Mouse (Mus musculus): ENCODE measurements around the gene Ppp3ca. TPM values are rescaled to one million over a fixed set of nuclear protein-coding genes. Genes with fewer than 3 reads are reported as not detected.
"Not testable (repeated sequence)": the region's sequence is repeated elsewhere in the genome, so short reads cannot be mapped to it uniquely, and the experiment has no call there.

Ppp3ca gene
- total RNA-seq, 2 experiments from 2014 or later: 11.8 to 16.3 TPM

DNA sequence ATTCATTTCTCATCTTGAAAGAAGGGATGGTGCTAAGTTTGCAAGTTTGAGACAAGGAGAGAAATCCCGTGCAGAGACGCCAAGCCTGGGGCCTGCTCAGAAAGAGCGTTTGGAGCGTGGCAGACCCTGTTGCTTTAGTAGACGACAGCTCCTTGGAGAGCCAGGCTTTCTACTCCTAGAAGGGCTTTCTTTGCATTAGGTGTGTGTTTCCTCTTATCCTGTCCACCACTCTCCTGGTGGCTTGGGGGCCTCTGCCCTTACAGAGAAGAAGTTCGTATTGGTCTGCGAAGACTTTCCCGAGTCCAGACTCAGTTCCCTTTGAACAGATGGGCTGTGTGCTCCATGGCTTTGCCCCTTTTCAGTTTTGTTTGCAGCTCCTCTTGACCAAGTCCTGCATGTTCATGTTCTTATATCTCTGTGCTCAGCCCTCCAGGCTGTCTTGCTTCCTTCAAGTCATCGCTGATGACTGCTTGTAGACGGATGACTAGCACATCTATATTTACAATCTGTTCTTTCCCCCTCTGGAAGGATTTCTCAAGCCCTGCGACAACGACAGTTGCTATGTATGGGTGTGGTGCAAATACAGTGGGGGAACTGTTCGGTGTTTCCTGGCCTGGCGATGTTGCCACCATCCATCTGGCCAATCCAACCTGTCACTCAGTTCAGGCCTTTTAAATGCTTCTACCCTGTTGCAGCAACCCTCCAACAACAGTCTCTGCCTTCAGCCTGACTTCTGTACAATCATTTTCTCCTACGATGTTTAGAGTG lies 14.5 kb downstream of the Ppp3ca start:
- ATAC-seq (replicated peaks; ENCODE audit: low FRiP score, poor library complexity, severe bottlenecking): no peak

DNA sequence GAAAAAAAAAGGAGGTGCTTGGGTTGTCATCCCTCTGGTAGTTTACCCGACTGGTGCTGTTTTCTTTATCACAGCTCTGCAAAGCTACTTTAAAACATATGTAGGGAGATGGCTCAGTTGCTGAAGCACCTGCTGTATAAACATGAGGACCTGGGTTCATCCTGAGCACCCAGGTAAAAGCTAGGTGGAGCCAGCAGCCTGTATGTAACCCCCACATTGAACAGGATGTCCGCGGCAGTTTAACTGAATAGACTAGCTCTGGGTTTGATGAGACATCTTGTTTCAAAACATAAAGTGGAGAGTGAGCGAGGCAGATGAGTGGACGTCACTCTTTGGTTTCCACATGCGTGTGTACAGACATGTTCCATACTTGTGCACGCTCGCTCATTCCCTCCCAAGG lies 16.5 kb downstream of the Ppp3ca start:
- ATAC-seq (replicated peaks; ENCODE audit: low FRiP score, poor library complexity, severe bottlenecking): no peak

DNA sequence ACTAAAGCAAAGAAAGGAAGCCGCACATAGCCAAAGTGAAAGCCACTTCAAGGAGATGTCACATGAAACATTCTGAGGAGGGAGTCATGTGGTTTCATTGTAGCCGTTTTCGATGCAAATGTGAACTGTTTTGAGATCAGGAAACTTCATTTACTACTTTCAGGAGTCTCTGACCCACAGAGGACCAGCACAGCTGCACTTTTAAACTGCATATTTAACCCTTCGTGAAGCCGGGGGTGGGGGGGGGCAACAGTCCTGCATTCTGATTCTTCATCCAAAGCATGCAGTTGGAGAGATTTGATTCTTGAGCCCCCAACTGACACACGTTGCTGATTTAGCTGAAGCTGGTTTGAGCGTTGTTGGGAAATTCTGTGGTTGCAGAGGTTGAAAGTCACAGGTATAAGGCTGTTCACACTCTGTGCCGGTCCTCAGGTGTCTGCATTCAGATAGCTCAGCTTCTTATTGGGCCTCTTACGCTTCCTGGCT lies 18.2 kb downstream of the Ppp3ca start:
- no peak for ATAC-seq (replicated peaks; ENCODE audit: low FRiP score, poor library complexity, severe bottlenecking)

DNA sequence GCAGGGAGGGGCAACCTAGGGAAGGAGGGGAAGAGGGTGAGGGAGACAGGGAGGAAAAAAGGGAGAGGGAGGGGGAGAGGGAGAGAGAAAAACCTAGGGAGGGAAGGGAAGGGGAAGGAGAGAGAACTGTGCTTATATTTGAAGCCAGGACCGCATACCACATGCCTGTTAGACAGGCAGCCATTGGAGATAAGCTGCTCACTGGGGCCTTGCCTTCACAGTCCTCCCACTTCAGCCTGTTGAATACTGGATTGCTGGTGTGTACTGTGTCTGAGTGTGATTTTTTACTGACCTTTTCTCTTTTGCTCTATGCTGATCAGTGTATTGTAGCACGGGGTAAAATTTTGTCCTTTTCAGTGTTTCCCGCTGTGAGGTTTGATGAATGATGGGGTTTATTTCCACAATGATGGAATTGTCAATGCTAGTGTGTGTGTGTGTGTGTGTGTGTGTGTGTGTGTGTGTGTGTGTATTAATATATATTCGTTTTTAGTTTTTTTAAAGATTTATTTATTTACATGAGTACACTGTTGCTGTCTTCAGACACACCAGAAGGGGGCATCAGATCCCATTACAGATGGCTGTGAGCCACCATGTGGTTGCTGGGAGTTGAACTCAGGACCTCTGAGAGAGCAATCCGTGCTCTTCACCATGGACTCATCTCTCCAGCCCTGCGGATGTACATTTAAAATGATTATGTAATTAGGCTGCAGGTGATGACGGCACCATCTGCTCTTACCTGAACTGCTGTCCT lies 20.0 kb downstream of the Ppp3ca start:
- no peak for ATAC-seq (replicated peaks; ENCODE audit: low FRiP score, poor library complexity, severe bottlenecking)

DNA sequence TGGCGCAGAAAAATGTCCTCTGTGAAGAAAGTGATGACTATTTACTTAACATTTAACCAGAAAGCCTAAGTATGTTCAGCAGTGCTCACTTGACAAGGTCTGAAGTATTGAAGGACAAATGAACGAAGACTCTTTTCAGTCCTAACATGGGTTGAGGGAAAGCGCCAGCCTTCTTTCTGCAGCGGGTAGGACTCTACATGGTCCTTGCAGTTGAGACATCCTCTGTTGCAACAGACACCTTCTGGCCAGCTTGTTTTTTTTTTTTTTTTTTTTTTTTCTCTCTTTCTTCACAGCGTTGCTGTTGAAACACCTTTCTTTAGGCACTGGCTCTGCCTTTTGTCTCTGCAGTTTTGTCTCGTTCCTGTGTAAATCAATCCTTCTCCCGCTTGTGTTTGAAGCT lies 22.1 kb downstream of the Ppp3ca start:
- ATAC-seq (replicated peaks; ENCODE audit: low FRiP score, poor library complexity, severe bottlenecking): no peak

DNA sequence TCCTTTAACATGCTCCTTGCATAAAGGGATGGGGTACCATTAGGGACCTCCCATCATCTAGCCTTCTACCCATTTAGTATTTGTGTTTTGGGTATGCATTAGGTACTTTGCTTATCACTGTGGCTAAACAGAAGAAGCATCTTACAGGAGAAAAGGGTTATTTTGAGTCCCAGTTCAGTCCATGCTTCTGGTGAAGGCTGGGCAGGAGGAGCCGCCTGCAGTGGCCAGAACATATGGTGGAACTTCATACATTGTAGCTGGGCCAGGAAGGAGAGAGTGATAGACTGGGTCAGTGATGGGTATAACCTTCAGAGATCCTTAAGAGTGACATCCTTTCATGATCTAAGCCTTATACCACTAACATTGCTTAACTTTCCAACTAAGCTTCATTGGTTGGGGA lies 23.6 kb downstream of the Ppp3ca start:
- ATAC-seq (replicated peaks; ENCODE audit: low FRiP score, poor library complexity, severe bottlenecking): no peak

DNA sequence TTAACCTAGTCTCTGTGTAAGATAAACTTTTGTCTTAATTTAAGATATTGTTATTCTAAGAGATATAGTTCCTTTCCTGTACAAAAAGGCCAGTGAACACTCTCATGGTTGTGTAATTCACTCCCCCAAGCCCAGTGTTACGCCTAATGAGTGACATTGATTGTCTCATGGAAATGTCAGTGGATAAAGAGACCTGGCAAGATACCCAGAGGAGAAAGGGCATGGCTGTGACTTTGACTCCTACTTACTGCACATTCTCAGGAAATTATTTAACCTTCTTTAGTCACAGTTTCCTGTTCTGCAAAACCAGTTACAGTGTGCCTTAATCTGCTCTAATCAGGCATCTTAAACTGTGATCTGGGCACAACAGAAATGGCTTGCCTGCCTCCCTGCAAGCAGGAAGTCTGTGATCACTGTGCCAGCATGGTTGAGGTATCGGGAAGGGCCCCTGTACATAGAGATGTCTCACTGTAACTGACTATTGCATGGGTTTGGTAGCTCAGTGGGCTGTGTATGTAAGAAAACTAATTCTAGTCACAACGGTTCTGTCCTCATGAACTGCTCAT lies 27.8 kb downstream of the Ppp3ca start:
- ATAC-seq (replicated peaks; ENCODE audit: low FRiP score, poor library complexity, severe bottlenecking): no peak

DNA sequence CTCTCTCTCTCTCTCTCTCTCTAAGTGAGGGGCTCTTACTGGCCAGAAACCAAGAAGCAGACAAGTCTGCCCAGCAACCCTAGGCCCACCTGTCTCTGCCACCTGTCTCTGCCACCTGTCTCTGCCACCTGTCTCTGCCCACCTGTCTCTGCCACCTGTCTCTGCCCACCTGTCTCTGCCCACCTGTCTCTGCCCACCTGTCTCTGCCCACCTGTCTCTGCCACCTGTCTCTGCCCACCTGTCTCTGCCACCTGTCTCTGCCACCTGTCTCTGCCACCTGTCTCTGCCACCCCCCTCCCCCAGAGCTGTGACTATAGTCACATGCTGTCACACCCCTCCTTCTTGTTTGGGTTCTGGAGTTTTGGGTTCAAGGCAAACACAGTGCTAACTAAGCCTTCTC lies 29.8 kb downstream of the Ppp3ca start:
- ATAC-seq (replicated peaks; ENCODE audit: low FRiP score, poor library complexity, severe bottlenecking): not testable (repeated sequence)

DNA sequence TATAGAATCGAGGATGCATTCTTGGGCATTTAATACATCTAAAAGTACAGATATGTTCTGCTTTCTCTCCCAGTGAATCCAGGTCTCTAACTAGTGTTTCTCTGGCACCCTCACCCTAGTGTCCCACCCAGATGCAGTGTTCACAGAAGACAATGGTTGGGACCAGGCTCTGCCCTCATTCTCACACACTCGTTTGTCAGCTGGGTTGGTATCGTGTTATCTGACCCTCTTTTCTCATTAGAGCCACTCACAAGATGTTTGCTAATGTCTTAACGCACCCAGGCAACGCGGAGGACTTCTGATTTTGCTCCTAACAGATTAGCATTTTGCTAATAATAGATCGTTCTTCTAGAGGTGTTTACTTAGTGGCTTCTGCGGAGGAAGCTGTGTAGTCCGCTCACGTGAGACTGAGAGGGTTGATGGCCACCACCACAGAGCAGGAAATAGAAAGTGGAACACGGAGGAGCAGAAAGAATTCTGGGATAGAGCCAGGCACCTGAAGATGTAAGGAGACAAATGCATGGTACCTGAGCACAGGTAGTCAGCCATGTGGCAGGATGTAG lies 30.6 kb downstream of the Ppp3ca start:
- no peak for ATAC-seq (replicated peaks; ENCODE audit: low FRiP score, poor library complexity, severe bottlenecking)

DNA sequence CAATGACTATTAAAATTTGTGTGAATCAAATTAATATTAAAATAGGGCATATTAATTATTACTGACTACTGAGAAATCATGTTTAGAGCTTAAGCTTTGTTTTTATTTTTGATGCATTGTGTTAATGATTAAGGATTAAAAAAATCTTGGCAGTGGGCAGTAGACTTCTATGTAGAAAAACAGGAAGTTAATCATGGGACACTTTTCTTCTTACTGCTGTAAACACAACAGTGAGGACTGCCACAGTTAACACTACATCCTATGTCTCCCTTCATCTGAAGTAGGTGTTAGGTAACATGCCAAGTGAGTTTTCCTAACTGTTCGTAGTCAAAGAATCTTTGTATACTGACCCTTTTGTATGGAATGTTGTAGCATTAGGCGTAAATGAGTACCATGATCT lies 32.9 kb downstream of the Ppp3ca start:
- ATAC-seq (replicated peaks; ENCODE audit: low FRiP score, poor library complexity, severe bottlenecking): no peak

DNA sequence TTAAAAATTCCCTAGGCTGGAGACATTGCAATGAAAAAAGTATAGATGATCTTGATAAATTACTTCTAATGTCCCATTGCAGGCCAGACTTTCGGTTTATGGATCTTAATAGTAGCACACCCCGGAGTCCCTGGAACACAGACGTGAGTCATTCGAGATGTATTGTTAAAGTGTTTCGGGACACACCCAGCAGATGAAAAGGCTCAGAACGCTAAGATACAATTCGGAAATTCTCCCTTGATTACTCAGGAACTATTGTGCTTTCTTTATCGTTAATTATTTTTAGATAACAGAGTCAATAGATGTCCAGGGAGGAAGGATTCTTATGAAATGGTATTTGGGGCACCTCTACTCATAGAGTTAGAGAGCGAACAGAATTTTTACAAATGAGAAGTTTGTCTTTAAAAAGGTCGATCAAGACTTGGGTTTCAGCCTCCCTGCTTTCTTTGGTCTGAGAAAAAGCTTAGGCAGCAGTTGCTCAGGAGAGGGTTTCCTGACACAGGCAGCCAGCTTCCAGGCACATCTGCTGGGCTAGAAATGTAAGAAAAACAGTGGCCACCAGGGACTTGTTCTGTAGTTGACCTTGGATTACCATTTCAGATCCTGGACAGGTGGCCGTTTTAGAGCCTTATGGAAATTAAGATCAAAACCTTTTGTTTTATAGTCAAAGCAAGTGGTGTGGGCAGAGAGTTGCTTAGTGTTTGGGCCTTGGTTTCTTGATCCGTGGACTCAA lies 34.8 kb downstream of the Ppp3ca start:
- no peak for ATAC-seq (replicated peaks; ENCODE audit: low FRiP score, poor library complexity, severe bottlenecking)

DNA sequence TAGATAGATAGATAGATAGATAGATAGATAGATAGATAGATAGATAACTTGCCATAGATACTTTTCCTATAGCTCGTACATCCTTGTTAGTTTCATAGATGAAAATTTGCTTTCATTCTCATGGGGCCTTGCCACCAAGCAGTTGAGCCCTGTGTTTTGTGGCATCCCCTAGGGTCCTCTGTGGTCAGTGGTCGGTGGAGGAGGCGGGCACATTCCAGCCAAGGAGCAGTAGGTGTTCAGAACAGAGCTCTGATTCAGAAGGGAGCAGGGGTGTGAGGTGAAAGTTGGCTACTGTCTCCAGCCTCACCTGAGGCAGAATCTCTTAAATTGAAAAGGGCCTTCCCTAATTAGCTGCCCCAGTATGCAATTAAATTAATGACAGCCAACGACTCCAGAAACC lies 36.1 kb downstream of the Ppp3ca start:
- ATAC-seq (replicated peaks; ENCODE audit: low FRiP score, poor library complexity, severe bottlenecking): no peak

DNA sequence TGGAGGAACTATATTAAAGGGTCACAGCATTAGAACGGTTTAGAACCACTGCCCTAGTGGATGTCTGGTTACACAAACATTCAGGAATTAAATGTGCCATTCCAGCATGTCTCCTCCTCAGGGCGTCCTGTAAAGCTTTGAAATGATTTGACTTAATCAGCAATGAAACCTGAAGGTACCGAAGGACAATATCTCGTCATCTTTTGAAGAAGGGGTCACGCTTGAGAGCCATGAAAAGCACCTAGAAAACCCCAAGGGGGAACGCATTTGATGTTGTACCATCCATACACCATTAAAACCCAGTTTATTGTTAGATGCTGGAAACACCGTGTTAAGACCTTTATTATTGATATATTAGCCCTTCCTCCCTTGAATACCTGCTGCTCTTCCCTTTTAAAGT lies 36.8 kb downstream of the Ppp3ca start:
- no peak for ATAC-seq (replicated peaks; ENCODE audit: low FRiP score, poor library complexity, severe bottlenecking)

DNA sequence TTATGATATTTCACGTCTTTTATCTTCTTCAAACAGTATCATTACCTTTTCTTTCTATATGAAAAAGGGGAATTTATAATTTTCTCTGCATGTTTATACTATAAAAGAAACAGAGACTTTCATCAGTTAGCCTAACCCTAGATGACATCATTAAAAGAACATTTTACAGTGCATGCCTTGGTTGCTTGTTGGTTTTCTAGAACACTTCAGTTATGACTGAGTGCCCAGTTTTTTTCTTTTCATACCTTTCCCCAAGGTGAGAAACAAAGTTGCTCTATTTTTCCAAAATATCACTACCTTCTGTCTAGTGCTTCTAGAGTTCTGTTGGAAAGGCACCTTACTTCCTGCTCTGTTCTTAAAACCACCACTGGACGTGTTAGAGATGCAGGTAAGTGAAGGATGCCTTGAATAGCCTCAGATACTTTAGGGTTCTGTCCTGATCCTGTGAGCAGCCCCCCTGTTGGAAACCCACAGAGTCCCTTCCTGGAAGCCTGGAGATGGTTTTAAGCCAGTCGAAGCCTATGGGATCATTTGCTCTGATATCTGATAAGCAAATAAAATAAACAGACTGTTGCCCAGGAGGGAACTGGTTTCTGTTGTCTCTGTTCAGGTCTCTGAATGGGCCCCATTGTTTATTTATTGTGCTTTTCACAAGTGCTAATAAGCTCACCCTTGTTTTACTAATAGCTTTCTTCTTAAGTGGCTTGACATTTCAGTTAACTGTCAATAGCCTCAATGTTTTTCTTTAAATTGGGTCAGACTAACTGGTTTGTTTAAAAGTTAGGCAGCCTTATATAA lies 37.5 kb downstream of the Ppp3ca start:
- no peak for ATAC-seq (replicated peaks; ENCODE audit: low FRiP score, poor library complexity, severe bottlenecking)

DNA sequence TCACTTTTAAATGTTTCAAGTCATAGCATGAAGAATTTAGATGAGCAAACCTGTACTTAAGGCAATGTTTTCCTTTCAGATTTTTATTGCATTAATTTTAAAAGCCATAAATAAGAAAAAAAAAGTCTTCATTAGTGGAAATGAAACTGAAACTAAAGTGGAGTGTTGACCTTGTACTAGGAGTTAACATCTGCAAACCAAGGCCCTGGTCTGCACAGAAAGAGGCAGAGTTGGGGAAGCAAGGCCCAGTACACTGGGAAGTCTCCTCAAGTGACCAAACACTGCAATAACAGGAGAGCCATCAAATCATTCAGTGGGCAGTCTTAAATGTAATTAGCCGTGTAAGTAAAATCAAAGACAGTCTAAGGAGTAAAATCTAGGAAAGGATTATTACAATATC lies 38.3 kb downstream of the Ppp3ca start:
- no peak for ATAC-seq (replicated peaks; ENCODE audit: low FRiP score, poor library complexity, severe bottlenecking)

DNA sequence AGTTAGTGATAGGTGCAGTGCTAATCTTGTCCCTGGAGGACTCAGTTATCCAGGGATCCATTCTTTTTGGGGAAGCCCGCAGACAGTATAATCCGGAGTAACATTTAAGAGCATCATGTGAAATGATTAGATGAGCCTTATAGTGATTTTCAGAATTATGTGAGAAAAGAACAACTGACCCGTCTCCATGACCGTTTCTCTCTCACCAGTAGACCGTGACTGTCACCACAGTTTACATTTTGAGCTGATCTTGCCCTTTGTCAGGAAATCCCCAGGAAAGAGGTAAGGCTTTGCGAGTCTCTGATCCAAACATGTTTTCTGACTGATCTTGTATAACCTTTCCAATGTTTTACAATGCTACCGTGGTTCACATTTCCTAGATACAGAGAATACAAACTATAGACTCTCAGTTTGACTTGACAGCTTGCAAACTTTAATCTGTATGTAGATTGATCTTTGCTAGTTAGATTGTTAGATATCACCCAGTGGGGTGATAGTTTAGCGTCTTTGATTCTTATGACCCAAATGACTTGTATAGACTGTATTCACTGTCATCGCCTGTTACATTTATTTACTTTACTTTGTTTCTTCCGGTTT lies 40.5 kb downstream of the Ppp3ca start:
- no peak for ATAC-seq (replicated peaks; ENCODE audit: low FRiP score, poor library complexity, severe bottlenecking)

DNA sequence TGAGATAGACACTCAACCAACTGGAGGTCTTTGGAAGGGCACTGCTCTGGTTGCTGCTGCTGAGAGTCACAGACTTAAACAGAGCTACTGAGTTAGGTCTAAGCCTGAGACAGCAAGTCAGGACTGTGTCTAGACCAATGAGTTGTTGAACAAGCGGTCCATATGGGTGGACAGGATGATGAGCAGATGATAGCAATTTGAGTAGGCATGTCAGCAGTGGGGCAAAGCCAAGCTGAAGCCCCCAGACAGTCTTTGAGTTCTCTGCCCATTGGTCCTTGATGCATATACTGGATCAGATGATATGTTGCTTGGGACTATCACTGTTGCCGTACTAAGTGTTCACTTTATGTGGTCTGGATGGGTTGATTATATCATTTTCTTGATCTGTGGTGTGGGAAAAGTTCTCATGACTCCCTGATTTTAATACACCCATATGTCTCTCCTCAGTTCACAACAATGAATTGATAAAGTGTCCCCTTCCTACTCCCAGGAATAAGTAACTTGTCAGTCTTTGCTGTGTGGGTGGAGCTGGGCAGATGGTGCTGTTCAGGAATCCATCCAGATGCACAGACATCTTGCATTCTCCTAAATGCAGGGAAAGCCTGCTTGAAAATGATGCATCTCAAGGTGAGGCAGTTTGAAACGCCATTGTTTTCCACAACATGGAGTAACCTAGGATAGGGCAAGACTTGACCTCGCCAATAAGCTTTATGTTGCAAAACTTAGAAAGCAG lies 44.5 kb downstream of the Ppp3ca start:
- ATAC-seq (replicated peaks; ENCODE audit: low FRiP score, poor library complexity, severe bottlenecking): no peak

DNA sequence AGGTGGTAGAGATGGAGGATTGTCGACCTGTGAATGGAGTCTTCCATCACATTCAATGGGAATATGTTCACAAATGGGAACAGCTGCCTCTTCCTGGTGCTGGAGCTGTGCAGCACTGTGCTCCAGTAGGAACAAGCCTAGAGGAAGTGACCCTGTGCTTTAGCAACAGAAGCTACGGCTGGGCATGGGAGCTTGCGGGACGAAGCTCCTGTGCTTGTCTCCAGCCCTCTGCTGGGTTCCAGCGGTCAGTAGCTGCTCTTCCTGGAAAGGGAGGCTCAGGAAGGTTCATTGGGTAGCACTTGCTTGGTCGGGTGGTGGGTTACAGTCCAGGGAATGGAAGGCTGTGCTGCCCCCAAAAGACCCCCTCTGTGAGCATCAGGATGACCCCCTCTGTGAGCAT lies 46.3 kb downstream of the Ppp3ca start:
- no peak for ATAC-seq (replicated peaks; ENCODE audit: low FRiP score, poor library complexity, severe bottlenecking)

Data from erythroid progenitor cell, adult 5-6 weeks (primary cell).